Mouse (Mus musculus) forebrain, embryonic 16.5 days (tissue): Measurements from ENCODE around the gene Fhad1. TPM values are rescaled to one million over a fixed set of nuclear protein-coding genes. Genes with fewer than 3 reads are reported as not detected.
A peak's percentile ranks its signal among the peaks of the same experiment; 100 is the strongest.

ENCODE experiments used
- ATAC-seq: fragments of 200-750 bp; cut with Nextera tagmentation; 2 replicates; pipeline ENCODE4 v1.8.0; 2017; ENCODE audit warnings: mild to moderate bottlenecking, moderate library complexity
- H3K27ac ChIP-seq: fragments of 300-500 bp; sonication (generic); 2 replicates; pipeline ENCODE4 v1.5.1; 2014; ENCODE audit warnings: low read length, control low read depth
- H3K27me3 ChIP-seq: fragments of 300-500 bp; sonication (generic); replicated peaks from 2 replicates; pipeline ENCODE4 v1.6.1; 2014; ENCODE audit warnings: low read length; ENCODE audit not compliant: control insufficient read depth, insufficient read depth
- H3K36me3 ChIP-seq: fragments of 300-500 bp; sonication (generic); 2 replicates; pipeline ENCODE4 v1.6.1; 2014; ENCODE audit not compliant: control insufficient read depth, insufficient read depth
- H3K4me1 ChIP-seq: fragments of 300-500 bp; sonication (generic); replicated peaks from 2 replicates; pipeline ENCODE4 v1.6.1; 2014; ENCODE audit warnings: low read length; ENCODE audit not compliant: control insufficient read depth, insufficient read depth
- H3K4me2 ChIP-seq: fragments of 300-500 bp; sonication (generic); 2 replicates; pipeline ENCODE4 v1.6.1; 2014; ENCODE audit warnings: mild to moderate bottlenecking, low read length, control low read depth
- H3K4me3 ChIP-seq: fragments of 300-500 bp; sonication (generic); replicated peaks from 2 replicates; pipeline ENCODE4 v1.5.1; 2014; ENCODE audit warnings: mild to moderate bottlenecking, low read length, control low read depth
- H3K9ac ChIP-seq: fragments of 300-500 bp; sonication (generic); replicated peaks from 2 replicates; pipeline ENCODE4 v1.6.1; 2014; ENCODE audit warnings: low read depth, low read length, control low read depth
- H3K9me3 ChIP-seq: fragments of 300-500 bp; sonication (generic); 2 replicates; pipeline ENCODE4 v1.6.1; 2016; ENCODE audit warnings: low read length; ENCODE audit not compliant: control insufficient read depth
- WGBS: fragments of 180-500 bp; shearing (Covaris S2); extraction: QIAGEN DNeasy Blood & Tissue Kit; methylation state at CpG from one replicate; pipeline ENCODE4 v1.1.7; 2014; 5-methylcytosine and 5-hydroxymethylcytosine counted together
- polyA plus RNA-seq: library from polyadenylated mRNA; unstranded; fragments of >200 nt; fragmentation: Nextera tagmentation; extraction: Ambion mirVana; gene quantifications from 2 replicates; pipeline ENCODE4 v1.2.1, GENCODE M21; 2015

Gene Fhad1
- 1.6 and 1.8 TPM in 2 replicates for polyA plus RNA-seq

DNA sequence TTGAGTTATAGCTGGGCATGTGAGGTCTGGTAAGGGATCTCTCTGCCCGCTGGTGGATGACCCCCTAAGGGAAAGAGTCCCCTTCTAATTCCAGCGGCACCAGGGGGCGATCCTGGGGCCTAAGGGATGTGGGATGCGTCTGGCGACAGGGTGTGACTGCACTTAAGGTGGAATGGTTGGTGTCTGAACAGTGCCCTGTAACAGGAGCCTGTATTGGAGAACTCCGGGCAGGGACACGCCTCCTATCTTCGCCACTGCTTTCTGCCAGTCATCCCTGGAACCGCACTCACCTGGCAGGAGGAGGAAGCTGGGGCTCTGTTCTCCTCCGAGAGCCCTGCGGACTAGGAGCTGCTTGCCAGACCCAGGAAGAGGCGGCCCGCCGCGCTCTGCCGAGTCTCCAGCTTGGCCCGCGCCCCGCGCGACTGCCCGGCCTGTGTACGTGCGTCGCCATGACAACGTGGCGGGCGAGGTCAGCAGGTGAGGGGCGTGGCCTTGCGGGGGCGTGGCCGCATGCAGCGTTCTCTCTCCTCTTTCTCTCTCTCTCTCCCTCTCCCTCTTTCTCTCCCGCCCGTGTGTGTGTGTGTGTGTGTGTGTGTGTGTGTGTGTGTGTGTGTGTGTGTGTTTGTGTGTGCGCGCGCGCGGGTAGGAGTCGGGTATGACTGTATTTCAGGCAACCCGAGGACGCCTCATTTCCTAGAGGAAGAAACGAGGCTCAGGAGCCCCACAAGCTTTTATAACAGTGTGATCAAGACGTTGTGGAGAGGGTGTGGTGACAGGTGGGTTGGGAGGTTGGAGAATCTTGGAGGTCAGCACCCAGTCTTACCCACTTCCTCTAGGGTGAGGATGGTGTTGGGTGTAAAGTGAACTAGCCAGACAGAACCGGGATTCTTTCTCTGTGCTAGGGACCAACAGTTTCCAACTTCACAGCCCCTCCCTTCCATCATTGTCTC is at the start of gene Fhad1:
TSS of gene Fhad1 (minus strand) at position 424 of the 950 bp plus-strand sequence.
- under 1% methylated on average over 42 of the region's 46 CpGs for WGBS
- peak; percentile 82 for ATAC-seq

DNA sequence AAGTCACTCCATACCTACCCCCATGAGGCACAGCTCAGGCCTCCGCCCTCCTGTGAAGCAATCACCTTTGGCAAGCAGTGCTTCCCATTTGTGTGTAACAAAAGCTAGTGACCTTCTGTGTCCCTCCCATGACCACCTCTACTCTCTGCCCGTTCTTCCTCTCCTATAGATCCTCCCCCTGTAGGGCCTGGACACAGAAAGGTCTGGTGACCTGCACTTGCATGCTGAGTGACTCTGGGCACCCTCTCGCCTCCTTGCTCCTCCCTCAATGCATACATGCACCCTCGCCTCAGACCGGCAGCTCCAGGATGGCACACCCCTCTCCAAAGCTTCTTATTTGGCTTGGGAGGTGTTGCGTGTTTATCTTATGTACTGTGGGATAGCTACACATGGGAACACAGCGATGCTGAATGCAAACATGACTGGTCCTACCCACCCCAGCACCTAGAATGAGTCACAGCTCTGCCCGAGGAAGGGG is 48.2 kb upstream of the Fhad1 start:
- no peak overlapping the region for H3K9ac ChIP-seq
- WGBS: 90% methylated on average over 8 of the region's 8 CpGs
- no peak overlapping the region for H3K27ac ChIP-seq
- no peak overlapping the region for H3K4me3 ChIP-seq
- ATAC-seq: no peak
- no peaks in the 10 kb centered on the region for H3K36me3 ChIP-seq
- H3K4me2 ChIP-seq: no peak overlapping the region
- peaks cover 2% of the 10 kb centered on the region; the same call in 1 of the 2 replicates for H3K9me3 ChIP-seq
- H3K4me1 ChIP-seq: peaks cover 11% of the 10 kb centered on the region
- H3K27me3 ChIP-seq: no peaks in the 10 kb centered on the region; the same call in 1 of the 2 replicates

More for the DNA sequence above, at the start of gene Fhad1:
- H3K4me2 ChIP-seq: peak within 1 kb of the TSS; percentile 74
- H3K4me1 ChIP-seq: peaks cover 13% of the 10 kb centered on the region
- no peak within 1 kb of the TSS for H3K27ac ChIP-seq
- peak within 1 kb of the TSS; percentile 51 for H3K9ac ChIP-seq
- H3K27me3 ChIP-seq: peaks cover 4% of the 10 kb centered on the region; the same call in 1 of the 2 replicates
- H3K36me3 ChIP-seq: no peaks in the 10 kb centered on the region
- no peaks in the 10 kb centered on the region for H3K9me3 ChIP-seq
- H3K4me3 ChIP-seq: peak within 1 kb of the TSS; percentile 46

DNA sequence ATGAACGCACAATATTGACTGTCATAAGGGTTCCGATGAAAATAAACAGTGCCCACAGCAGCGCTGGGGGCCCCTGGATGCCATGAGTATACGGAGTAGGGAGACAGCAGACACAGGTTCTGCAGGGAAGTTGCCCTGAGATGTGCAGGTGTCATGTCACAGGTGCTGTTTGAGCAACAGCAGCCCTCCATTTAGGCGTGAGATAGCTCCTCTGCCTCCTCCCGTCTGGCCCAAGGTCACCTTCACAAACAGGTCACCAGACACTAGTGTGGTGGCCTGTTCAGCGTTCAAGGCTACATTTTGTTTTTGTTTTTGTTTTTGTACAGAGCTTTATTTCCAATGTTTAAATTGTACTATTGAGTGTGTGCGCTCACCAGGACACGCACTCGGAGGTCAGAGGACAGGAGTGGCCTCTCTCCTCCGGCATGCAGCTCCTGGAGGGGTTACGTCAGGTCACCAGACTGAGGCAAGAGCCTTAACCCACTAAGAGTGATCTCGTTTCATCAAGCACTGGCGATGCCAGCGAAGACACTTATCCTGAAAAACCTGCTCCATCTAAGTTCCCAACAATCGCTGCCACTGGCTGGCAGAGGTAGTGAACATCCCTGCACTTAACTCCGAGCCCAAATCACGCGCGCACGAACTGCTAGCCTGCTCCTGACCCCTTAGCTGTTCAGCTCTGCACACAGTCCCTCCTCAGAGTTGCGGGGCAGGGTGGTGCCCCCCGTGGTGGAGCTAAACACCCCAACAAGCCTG is 46.8 kb upstream of the Fhad1 start:
- H3K27me3 ChIP-seq: no peaks in the 10 kb centered on the region
- H3K27ac ChIP-seq: no peak overlapping the region
- H3K4me2 ChIP-seq: no peak overlapping the region
- peaks cover 14% of the 10 kb centered on the region for H3K4me1 ChIP-seq
- no peak overlapping the region for H3K9ac ChIP-seq
- no peak for ATAC-seq
- WGBS: 82% methylated on average over 23 of the region's 23 CpGs
- H3K36me3 ChIP-seq: no peaks in the 10 kb centered on the region
- no peak overlapping the region for H3K4me3 ChIP-seq
- H3K9me3 ChIP-seq: peaks cover 2% of the 10 kb centered on the region; the same call in 1 of the 2 replicates

DNA sequence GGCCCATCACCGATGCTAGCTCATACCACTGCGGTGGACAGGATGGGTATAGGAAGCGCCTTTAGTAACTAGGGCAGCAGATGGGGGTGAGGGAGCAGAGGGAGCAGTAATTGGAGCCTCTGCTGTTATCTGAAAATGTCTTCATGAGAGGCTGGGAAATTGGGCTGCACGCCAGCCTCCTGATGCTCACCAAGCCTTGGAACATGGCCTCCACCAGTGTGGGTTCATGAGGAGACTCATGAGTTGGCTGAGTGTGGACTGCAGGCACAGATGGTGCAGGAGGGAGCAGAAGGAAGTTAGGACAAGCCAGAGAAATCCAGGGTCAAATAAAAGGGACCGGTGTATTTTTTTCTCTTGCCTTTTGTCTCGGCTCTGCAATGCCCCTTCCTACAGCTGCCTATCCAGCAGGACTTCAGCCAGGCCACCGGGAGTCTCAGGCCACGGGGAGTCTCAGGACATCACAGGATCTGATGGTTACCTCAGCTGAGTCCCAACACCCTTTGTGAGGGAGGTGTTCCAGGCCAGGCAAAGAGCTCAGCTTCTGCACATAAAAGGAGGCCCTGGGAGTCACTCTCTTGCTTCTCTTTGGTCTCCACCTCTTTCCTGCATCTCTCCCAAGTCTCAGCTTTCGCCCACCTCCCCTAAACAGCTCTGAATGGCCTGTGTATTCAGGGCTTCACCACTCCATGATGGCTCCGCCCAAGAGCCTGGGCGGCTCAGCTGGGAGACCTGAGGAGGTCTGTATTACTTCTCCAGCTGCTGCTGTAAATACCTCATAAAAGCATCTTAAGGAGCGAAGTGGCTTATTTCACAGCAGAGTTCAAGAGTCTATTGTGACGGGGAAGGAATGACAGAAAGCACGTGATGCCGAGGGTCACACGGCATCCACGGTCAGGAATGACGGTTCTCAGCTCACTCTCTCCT is 45.8 kb upstream of the Fhad1 start:
- no peak overlapping the region for H3K9ac ChIP-seq
- peaks cover 10% of the 10 kb centered on the region for H3K4me1 ChIP-seq
- peaks cover 2% of the 10 kb centered on the region; the same call in 1 of the 2 replicates for H3K9me3 ChIP-seq
- no peak overlapping the region for H3K4me3 ChIP-seq
- no peak overlapping the region; the same call in 1 of the 2 replicates for H3K27ac ChIP-seq
- no peak overlapping the region for H3K4me2 ChIP-seq
- no peaks in the 10 kb centered on the region for H3K27me3 ChIP-seq
- ATAC-seq: peak; percentile 26; the same call in 1 of the 2 replicates
- no peaks in the 10 kb centered on the region for H3K36me3 ChIP-seq
- 56% methylated on average over 18 of the region's 18 CpGs for WGBS

DNA sequence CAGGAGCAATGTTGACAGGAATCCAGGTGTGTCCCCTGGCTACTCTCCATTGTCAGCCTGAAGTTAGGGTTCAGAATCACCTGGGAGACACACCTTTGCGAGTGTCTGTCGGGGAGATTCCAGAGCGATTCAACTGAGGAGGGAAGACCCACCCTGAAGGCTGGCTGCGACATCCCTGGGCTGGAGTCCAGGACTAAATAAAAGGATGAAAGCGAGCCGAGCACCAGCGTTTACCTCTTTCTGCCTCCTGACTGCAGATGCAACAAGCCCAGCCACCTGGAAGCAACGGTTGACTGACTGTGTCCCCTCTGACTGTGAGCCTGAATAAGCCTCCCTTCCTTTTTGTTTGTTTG is 44.9 kb upstream of the Fhad1 start:
- Histone ChIP-seq H3K27me3 (no peaks in the 10 kb centered on the region), H3K4me3 (no peak overlapping the region), H3K9ac (no peak overlapping the region), H3K4me1 (peaks cover 10% of the 10 kb centered on the region), H3K9me3 (peaks cover 2% of the 10 kb centered on the region; the same call in 1 of the 2 replicates), H3K27ac (no peak overlapping the region), H3K36me3 (no peaks in the 10 kb centered on the region), H3K4me2 (no peak overlapping the region)
- no peak for ATAC-seq
- 66% methylated on average over 8 of the region's 8 CpGs for WGBS

DNA sequence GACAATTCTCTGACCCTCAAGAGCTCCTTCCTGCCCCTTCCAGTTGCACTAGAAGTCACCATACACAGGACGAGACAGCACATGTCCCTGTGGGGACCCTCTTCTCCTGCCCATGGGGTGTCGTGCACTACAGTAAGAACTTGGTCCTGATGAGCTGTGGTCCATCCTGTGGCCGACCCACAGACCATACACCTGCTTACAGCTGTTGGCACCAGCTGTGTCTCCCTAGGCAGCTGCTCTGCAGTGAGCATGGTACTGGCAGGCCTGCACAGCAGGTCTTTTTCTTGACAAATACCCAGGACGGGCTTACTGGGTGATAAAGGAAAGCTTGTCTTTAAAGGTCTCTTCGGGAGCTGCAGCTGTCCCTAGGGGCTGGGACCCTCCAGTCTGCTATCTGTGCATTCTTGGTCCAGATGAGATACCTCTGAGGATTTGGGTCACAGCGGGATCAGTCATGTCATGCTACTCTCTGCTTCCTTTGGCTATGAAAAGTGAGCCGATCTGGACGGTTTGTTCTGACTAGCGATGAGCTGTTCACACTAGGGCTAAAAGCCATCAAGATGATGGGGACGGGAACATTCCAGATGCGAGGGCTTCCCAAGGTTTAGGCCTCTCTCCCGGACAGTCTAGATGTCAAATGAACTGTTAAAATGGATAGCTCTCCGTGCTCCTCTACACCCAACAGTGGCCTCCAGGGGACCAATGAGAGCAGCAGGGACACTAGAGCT is 44.4 kb upstream of the Fhad1 start:
- H3K27ac ChIP-seq: no peak overlapping the region
- peaks cover 10% of the 10 kb centered on the region for H3K4me1 ChIP-seq
- peaks cover 2% of the 10 kb centered on the region; the same call in 1 of the 2 replicates for H3K9me3 ChIP-seq
- 85% methylated on average over 13 of the region's 13 CpGs for WGBS
- ATAC-seq: no peak
- H3K9ac ChIP-seq: no peak overlapping the region
- H3K27me3 ChIP-seq: no peaks in the 10 kb centered on the region
- no peak overlapping the region for H3K4me2 ChIP-seq
- no peak overlapping the region for H3K4me3 ChIP-seq
- H3K36me3 ChIP-seq: no peaks in the 10 kb centered on the region

DNA sequence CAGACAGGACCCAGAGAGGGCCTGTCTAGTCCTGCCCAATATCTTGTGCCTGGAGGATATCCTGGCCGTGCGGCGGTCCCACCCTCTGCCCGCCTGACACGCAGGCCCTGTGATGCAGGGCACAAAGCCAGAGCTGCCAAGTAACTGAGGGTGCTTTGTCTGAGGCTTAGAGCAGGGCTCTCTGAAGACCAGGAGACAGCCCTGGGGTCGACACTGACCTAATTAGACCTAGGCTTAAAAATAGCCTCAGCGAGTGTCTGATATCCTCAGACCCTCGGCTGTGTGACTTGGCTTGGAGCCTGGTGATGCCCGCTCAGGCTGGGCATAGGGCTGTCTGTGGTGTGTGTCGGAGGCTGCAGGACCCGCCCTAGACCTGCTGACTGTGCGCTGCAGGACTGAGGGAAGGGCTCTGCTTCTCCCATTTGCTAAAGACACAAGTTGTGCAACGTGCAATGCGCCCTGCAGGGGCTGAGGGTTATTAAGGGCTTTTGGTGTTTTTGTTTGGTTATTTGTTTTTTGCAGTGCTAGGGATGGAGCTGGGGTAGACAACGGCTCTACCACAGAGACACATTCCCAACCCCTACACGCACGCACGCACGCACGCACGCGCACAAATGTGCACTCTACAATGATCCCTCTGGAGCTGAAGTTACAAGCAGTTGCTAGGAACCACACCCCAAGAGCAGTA is 42.8 kb upstream of the Fhad1 start:
- H3K36me3 ChIP-seq: no peaks in the 10 kb centered on the region
- H3K27me3 ChIP-seq: no peaks in the 10 kb centered on the region
- no peak overlapping the region for H3K4me3 ChIP-seq
- 0 out of 2 replicates have a peak overlapping the region, but pooled peaks have one; percentile 6 for H3K9ac ChIP-seq
- peak; percentile 42 for ATAC-seq
- H3K9me3 ChIP-seq: peaks cover 2% of the 10 kb centered on the region; the same call in 1 of the 2 replicates
- no peak overlapping the region for H3K4me2 ChIP-seq
- H3K27ac ChIP-seq: no peak overlapping the region
- H3K4me1 ChIP-seq: peaks cover 10% of the 10 kb centered on the region
- WGBS: 62% methylated on average over 22 of the region's 22 CpGs

DNA sequence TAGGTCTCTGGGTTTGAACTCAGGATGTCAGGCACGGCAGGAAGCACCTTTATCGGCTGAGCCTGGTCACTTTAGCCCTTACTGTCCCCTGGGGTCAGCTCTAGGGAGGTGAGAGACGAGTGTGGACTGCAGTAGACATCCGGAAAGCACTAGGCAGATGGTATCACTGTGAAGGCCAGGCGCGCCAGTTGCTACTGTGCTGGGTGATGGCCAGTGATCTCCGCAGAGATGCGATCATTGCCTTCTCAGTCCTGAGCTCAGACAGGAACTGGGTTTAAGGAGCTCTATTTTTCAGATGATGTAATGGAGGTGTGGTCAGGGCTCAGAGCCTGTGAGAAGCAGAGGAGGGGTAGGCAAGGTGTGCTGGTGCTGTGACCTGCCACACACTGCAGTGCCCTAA is 40.7 kb upstream of the Fhad1 start:
- no peaks in the 10 kb centered on the region for H3K36me3 ChIP-seq
- no peaks in the 10 kb centered on the region for H3K27me3 ChIP-seq
- H3K4me3 ChIP-seq: no peak overlapping the region
- peaks cover 2% of the 10 kb centered on the region; the same call in 1 of the 2 replicates for H3K9me3 ChIP-seq
- H3K9ac ChIP-seq: no peak overlapping the region
- ATAC-seq: no peak
- H3K4me1 ChIP-seq: peaks cover 7% of the 10 kb centered on the region
- WGBS: 88% methylated on average over 8 of the region's 8 CpGs
- H3K4me2 ChIP-seq: no peak overlapping the region
- H3K27ac ChIP-seq: no peak overlapping the region
